Mouse (Mus musculus): ENCODE measurements around the gene Ndufa4l2. TPM values are rescaled to one million over a fixed set of nuclear protein-coding genes. Genes with fewer than 3 reads are reported as not detected.

The Ndufa4l2 gene
- total RNA-seq (2021), result 1 to 10 TPM; 2.9 to 6.7 TPM

DNA sequence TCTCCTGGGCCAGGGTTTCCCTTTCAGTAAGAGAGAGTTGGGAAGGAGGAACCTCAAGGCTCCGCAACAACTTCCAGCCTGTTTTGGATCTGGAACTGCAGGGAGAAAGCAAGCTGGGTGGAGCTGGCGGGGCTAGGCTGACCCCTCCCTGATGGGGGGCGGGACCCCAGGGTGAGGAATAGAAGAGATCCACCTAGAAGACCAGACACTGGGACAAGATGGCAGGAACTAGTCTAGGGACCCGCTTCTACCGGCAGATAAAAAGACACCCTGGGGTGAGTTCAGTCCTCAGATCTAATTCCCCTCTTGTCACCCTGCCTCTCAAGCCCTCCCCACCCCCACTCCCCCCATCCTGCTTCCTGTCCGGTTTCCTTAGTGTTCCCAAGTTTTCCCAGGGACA, at the start of gene Ndufa4l2:
Ndufa4l2 (plus strand) TSS at position 204 of the 400 bp plus-strand sequence.
- DNase-seq (ENCODE audit: low spot score in 2 of 2), result no peak
- intact Hi-C loops (cut with DNase I), result no loop called here

DNA sequence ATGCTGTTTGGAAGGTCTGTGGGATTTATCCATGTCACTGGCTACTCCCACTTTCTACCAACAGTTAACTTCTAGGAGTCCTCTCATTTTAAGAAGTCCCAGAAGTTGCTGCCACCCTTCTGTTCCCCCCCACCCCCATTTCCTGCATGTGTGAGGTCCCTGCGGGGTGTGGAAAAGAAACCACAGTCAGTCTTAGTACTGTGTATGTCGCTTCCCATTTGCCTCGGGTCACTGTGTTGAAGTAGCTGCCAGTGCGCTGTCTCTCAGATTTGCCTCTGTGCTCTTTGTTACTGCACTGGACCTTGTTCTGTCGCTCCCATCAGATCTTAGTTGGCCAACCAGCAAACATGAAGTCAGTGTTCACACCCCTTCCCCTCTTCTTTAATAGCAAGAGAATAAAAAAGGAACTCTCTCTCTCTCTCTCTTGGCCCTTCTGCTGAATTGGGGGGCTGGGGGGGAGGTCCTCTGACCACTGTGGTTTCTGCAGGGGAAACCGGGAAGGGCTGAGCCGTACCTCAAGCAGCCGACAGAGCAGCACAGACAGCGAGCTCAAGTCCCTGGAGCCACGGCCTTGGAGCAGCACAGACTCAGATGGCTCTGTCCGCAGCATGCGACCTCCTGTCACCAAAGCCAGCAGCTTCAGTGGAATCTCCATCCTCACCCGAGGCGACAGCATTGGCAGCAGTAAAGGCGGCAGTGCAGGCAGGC, 43.3 kb upstream of the Ndufa4l2 start:
- intact Hi-C loops (cut with DNase I), result no loop called here
- DNase-seq (ENCODE audit: low spot score in 2 of 2), result no peak

DNA sequence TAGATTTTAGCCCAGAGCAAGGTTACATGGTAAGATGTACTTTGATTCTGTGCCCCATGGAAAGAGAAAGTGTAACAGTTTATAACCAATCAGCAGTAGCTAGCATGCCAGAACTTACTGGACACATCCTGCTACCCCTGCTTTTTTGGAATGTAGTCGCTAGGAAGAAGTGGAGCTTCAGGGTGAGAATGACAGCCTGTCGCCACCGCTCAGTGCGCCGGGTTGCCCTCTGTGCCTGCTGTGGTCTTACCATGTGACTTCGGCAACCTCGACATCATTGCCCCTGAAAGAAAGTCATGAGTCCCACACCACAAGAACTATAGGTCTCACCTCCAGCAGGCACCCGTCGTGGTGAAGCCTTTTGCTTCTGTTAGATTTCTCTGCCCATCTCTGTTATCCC, 42.0 kb upstream of the Ndufa4l2 start:
- intact Hi-C loops (cut with DNase I), result no loop called here
- no peak for DNase-seq (ENCODE audit: low spot score in 2 of 2)

DNA sequence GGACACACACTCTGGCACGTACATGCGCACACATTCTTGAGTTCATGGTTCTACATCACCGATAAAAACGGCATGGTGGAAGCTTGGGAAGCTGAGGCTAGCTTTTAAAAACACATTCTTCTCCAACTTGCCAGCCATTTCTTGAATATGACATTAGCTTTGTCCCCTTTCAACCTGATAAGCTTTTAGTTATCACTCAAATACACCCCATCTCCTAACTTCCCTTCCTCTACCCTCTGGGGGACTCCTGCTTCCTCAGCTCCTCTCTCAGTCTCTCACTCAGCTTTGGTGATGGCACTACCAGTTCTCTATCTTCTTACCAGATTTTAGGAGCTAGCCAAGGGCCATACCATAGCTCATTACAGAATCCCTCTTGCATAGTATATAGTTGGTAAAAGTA, 39.6 kb upstream of the Ndufa4l2 start:
- DNase-seq (ENCODE audit: low spot score in 2 of 2), result no peak
- intact Hi-C loops (cut with DNase I), result no loop called here

DNA sequence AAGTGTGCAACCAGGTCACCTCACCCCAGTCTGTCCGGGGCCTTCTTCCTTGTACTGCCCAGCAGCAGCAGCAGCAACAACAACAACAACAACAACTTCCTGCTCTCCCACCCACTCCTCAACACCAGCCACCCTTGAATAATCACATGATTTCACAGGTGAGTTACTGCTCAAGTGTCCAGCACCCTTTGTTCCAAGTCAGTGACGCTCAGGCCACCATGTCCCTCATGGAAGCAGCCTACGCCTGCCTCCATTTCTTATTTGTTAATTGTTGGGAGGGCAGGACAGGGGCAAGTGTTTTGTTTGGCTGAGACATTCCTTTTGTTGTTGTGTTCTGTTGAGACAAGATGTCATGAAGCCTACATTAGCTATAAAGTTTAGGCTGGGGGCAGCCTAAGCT, 38.2 kb upstream of the Ndufa4l2 start:
- no peak for DNase-seq (ENCODE audit: low spot score in 2 of 2)
- intact Hi-C loops (cut with DNase I), result no loop called here

DNA sequence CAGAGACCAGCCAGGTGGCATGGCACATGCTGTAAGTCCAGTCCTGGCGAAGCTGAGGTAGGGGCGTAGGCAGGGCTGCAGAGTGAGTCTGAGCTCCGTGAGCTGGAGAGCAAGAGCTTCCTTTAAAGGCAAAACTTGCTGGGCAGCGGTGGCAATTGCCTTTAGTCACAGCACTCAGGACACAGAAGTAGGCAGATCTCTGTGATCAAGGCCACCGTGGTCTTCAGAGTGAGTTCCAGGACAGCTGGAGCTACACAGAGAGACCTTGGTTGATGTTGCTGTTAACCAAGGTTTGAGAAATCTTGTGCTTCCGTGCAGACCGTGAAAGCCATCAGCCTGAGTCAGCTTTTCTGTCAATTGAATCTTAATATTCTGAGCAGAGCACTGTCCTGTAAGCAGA, 37.5 kb upstream of the Ndufa4l2 start:
- intact Hi-C loops (cut with DNase I), result no loop called here

DNA sequence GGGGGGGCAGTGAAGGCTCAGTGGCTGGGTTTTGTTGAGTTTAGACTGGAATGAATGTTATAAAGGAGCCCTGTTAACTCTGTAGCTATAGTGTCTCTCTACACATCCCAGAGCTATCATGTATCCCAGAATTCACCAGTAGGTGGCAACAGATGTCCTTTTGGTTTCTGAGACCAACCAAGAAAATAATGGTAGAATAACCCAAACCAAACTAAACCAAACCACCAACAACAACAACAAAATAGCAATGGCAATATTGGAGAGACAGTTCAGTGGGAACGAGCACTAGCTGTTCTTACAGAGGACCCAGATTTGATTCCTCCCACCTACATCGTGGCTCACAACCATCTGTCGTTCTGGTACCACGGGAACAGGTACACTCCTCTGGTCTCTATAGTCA, 35.6 kb upstream of the Ndufa4l2 start:
- intact Hi-C loops (cut with DNase I), result no loop called here
- DNase-seq (ENCODE audit: low spot score in 2 of 2), result peak in 1 of 2 experiments; percentile 58

More for the DNA sequence above, 37.5 kb upstream of the Ndufa4l2 start:
- no peak for DNase-seq (ENCODE audit: low spot score in 2 of 2)

DNA sequence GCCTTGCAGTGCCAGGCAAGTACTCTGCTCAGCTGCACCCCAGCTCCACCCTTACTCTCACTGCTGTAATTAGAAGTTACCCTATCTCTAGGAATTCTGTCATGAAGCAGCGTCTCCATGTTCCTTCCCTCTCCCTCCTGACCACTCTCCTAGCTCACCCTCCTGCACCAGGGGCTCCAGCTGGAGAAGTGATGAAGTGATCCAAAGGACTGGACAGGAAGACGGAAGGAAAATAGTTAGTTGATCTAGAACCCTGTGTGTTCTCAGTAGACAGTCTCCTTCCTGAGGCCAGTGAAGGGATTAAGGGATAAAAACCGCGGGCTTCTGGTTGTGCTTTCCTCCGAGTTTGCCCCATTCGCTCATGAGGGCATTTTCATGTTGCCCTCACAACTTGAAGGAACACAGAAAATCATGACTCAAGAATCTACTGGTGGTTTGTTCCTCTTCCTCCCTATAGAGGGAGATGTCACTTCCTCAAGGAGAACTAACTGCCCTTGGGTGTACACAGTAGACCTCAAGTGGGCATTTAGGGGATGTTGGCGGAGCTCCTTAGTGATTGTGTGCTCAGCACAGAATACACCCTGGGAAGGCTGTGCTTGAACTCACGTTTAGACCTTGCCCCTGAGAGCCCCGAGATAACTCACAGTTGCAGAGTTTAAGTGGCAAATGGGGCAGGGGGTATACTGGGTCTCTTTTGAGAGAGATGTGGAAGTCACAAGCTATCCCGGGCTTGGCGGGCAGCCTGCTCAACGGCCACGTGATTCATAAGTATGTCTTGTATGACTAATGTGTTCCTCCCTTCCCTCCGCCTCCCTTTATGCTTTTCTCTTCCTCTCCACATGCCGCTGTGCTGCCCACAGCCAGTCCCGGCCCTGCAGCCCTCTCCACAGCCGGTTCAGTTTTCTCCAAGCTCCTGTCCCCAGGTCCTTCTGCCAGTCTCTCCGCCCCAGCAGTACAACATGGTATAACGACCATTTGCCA, 33.6 kb upstream of the Ndufa4l2 start:
- intact Hi-C loops (cut with DNase I), result loop anchor here (5.0 kb wide), 1 partner anchor 129 kb away; the partner anchor contains the start of gene Inhbe
- peak; percentile 69 to 91 for DNase-seq (ENCODE audit: low spot score in 2 of 2)

DNA sequence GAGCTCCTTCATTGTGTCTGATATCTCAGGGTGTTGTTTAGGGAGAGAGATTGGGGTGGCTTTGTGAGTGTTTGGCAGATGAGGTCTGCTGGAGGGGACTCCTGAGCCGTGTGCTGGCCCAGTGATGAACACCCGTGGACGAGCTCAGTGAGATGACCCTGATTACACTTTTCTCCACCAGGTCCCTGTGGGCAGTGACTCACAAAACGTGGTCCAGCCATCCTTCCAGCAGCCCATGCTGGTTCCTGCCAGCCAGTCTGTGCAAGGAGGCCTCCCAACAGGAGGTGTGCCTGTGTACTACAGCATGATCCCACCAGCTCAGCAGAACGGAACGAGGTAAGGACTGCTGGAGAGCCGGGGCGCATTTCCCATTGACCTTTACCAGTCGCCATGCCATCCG, 29.5 kb upstream of the Ndufa4l2 start:
- intact Hi-C loops (cut with DNase I), result no loop called here
- no peak for DNase-seq (ENCODE audit: low spot score in 2 of 2)

DNA sequence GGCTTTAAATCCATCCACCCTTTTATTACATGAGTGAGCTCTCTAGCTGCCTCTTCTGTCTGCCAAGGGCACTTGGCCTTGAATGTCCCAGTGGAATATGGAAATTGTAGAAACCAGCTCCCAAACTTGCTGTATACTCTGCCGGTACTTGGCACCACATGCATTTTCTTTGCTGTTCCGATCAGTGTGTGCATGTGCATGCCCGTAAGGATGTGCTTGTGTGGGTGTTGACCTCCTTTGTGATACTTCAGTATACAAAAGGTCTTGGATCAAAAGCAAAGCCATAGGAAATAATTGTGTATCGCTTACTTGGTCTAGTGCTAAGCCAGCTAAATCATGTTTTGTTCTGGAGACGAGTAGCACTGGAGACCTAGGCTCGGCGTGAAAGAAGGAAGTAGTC, 25.9 kb upstream of the Ndufa4l2 start:
- DNase-seq (ENCODE audit: low spot score in 2 of 2), result no peak
- intact Hi-C loops (cut with DNase I), result no loop called here

DNA sequence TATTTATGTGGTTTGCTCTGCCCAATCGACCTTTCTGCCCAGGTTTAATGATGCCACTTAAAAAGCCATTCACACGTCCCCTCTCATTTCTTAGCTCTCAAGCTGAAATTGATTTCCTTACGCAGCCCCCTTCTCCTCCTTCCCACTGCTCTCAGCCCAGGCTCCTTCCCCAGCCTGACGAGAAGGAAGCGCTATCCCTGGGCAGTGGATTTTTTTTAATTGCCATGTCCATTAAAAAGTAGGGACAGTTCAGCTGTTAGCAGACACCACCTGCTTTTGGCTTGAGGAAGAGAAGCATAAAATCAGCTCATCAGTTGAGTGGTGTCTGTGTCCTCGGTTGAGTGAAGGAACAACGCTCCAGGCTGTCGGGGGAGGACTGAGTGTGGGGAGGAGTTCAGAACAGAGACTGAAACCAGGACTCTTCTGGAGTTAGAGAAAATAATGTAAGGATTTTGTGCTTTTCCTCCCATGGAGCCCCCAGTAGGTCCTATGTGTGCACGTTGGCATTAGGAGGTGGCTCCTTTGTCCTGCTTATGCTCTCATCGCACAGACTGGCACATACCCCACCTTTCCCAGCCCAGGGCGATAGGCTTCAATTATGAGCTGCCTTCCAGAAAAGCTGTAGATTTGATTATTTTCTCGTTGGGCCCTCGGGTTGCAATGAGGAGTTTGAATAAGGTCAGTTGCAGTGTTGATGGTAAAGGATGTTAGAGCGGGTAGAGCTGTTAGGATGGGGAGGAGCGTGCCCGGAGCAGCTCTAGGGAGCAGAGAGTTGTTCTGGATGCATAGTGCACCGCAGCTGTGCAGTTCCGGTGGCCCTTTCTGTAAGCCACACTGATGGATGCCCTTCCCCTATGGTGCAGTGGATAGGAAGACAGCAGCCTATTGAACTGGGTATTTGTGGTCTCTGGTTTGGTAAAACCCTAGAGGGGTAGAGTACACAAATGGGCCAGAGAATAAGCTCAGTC, 24.3 kb upstream of the Ndufa4l2 start:
- intact Hi-C loops (cut with DNase I), result no loop called here
- DNase-seq (ENCODE audit: low spot score in 2 of 2), result no peak

DNA sequence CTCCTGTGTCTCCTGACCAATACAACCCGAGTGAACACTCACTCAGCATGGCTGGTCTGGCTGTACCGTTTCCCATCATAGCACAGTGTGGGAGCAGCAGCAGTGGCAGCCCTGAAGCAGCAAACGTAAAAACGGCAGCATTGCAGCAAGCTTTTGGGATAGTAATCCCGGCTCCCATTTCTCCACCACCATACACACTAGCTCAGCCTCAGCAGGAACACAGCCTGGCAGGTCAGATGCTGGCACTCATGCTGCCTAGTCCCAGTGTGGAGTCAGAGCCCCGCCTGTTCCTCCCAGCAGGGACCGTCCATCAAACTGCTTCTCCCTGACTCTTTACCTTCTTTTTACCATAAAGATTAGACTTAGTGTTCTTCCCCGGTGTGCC, 23.6 kb upstream of the Ndufa4l2 start:
- intact Hi-C loops (cut with DNase I), result no loop called here
- peak in 1 of 2 experiments; percentile 32 for DNase-seq (ENCODE audit: low spot score in 2 of 2)

DNA sequence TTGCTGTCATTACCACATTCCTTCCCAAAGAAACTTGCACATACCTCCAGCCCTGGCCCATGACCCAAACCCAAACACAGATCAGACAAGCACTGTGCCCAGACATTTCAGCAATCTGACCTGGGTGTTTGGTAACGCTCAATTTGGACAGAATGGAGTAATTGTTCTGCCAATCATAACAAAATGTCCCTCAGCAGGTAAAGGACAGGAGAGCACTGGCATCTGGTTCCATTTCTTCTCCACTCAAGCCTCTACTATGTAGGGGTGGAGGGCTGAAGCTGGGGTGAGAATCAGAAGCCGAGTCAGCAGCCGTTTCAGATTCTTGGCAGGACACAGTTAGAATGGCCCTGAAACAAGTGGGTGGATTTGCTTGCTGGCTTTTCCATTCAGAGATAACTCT, 22.6 kb upstream of the Ndufa4l2 start:
- intact Hi-C loops (cut with DNase I), result no loop called here
- DNase-seq (ENCODE audit: low spot score in 2 of 2), result no peak

DNA sequence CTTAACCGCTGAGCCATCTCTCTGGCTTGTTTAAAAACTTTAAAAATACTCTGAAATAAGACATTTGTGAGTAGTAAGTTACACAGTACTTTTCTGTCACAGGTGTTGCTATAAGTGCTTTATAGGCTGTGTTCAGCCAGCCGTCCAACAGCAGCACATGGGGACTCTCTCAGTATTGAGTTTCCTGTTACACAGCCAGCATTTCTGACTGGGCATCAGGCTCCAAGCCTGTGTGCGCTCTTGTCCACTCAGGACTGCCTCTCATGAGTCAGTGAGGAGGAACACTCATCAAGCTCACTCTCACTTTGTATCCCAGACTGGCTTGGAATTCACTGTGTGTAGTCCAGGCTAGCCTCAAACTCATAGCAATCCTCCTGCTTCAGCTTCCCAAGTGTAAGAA, 18.6 kb upstream of the Ndufa4l2 start:
- intact Hi-C loops (cut with DNase I), result no loop called here
- no peak for DNase-seq (ENCODE audit: low spot score in 2 of 2)

DNA sequence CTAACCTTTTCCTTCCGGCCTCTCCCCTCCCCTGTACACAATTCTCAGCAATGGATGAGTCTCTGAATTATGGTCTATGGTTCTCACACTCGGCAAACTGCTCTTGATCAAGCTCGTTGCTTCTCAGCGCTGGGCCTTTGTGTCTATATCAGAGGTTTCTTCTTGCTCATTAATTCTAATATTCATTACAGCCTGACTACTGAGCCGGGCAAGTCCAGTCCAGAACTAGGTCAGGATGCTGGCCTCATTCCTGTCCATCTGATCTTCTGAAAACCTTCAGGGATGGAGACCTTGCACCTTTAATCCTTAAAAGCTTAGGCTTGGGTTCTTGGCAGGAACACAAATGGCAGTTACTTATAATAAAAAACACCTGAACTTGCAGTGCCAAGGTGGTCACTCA, 15.3 kb upstream of the Ndufa4l2 start:
- no peak for DNase-seq (ENCODE audit: low spot score in 2 of 2)
- intact Hi-C loops (cut with DNase I), result no loop called here

DNA sequence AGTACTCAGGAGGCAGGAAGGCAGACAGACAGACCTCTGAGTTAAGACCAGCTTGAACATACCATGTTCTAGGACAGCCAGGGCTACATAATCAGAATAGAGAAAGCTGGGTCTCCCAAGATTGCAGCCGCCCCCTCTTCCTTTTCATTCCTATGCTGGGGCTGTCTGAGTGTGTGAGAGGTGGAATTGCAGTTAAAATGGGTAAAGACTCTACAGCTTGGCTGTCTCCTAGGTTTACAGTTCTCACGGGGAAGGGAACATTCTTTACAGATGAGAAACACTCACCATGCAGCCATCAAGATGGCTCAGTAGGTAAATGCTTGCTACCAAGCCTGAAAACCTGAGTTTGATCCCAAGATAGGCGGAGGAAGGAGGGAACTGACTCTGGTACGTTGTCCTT, 14.7 kb upstream of the Ndufa4l2 start:
- DNase-seq (ENCODE audit: low spot score in 2 of 2), result peak in 1 of 2 experiments; percentile 43
- intact Hi-C loops (cut with DNase I), result no loop called here

DNA sequence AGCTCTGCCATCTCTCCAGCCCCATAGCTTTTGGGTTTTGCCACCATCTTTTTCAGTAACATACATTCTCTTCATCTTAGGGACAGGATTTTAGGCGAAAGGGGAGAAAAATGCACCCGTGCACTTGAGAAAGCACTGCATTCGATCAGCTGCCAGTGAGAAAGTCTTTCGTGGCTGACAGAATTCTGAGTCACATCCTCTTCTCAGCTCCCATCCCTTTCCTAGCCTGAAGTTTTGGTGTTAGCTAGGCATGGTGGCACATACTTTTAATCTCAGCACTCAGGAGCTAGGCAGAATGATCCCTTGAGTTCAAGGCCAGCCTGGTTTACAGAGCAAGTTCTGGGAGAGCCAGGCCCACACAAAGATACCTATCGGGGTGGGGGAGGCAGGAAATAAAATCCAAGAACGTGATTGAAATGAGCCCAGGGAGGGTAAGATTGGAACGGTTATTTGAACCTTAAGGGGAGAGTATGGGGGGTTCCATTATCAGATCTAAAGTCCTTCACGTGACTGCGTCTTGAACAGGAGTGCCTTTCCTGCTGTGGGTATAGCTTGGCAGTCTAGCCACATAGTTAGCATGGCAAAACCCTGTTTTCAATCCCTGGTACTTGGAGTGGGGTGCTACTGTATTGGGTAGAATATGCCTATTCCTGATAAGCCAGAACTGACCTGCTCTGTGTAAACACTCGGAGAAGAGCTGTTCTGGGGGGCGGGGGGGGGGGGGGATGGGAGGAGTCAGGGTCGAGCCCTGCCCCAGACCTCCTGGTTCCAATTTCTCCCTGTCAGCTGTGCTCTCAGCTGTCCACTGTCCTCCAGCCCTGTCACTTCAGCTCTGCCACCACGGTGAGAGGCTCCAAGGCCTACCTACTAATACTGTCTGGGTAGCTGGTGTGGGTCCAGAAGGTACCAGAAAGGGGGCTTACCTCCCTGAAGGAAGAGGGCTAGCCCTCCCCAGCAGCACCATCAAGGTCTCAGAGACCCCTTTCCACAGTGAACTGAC, 13.6 kb upstream of the Ndufa4l2 start, which contains the start of gene Stac3:
Stac3 (plus strand) TSS at position 793 of the 1,000 bp plus-strand sequence.
- no peak for DNase-seq (ENCODE audit: low spot score in 2 of 2)
- intact Hi-C loops (cut with DNase I), result no loop called here

DNA sequence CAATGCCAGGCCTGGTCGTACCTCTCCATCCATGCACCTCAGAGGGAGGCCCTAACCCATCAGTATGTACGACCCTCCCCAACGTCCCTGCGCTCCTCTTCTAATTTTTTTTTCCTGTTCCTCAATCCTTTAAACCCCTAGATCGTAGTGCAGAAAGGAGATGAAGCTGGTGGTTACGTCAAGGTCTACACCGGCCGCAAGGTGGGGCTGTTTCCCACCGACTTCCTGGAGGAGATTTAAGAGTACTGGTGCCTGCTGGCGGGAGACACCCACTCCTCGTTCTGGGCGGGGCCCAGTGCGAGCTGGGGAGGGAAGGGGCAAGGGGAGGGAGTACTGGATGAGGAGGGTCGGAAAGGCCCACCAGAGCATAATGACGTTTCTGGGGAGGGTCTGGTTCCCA, 6.5 kb upstream of the Ndufa4l2 start:
- intact Hi-C loops (cut with DNase I), result no loop called here
- peak; percentile 73 to 75 for DNase-seq (ENCODE audit: low spot score in 2 of 2)

Data from left cerebral cortex, postnatal 25 days (tissue).